Mouse (Mus musculus): ENCODE results near the gene Mblac2. TPM values are rescaled to one million over a fixed set of nuclear protein-coding genes. Genes with fewer than 3 reads are reported as not detected.

The Mblac2 gene
- total and polyA plus RNA-seq, 3 experiments = 0.62 to 7.8 (median 6.1) TPM

DNA sequence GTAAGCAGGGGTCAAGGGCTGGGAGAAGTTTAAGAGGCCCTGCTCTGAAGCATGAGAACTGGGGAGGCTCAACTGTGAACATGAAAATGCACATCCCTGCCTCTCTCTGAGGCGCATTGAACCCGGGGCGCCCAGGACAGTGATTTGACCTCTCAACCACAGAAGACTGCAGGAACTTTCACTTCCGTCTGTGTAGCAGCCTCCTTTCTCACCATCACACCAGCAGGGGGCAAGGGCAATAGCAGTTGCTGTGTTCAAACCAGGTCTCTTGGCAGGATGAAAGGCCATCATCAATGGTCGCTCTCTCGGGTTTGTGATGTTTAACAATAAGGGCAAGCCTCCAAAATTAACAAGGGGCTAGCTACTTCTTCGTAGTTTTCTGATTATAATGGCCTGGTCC, 8.0 kb upstream of the Mblac2 start:
- DNase-seq (ENCODE audit: low spot score) = no peak
- H3K27me3 ChIP-seq (ENCODE audit: insufficient read depth, low read length) = no peaks in the 10 kb centered on the region
- H3K4me3 ChIP-seq (ENCODE audit: low read depth, low read length) = no peak overlapping the region
- TF ChIP-seq TAL1 (conservative IDR thresholded peaks at IDR 0.05; ENCODE audit: low read depth, low read length) = no peak
- no peak for TF ChIP-seq CTCF (IDR thresholded peaks at IDR 0.05; ENCODE audit: low read depth, low read length)
- no peak for TF ChIP-seq POLR2AphosphoS5 (IDR thresholded peaks at IDR 0.05; ENCODE audit: insufficient replicate concordance, low read depth, low read length)
- no peak for TF ChIP-seq GATA1 (IDR thresholded peaks at IDR 0.05; ENCODE audit: borderline replicate concordance, low read length)
- TF ChIP-seq GATA2 (IDR thresholded peaks at IDR 0.05; ENCODE audit: borderline replicate concordance, low read depth, low read length) = no peak
- H3K4me1 ChIP-seq (ENCODE audit: insufficient read depth, low read depth, low read length) = peaks cover 70% of the 10 kb centered on the region
- H3K36me3 ChIP-seq (replicated peaks) = peaks cover 56% of the 10 kb centered on the region
- ATAC-seq (ENCODE audit: extremely low read depth, insufficient number of reproducible peaks, low FRiP score, poor library complexity, severe bottlenecking) = no peak
- H3K9me3 ChIP-seq (replicated peaks) = no peaks in the 10 kb centered on the region

DNA sequence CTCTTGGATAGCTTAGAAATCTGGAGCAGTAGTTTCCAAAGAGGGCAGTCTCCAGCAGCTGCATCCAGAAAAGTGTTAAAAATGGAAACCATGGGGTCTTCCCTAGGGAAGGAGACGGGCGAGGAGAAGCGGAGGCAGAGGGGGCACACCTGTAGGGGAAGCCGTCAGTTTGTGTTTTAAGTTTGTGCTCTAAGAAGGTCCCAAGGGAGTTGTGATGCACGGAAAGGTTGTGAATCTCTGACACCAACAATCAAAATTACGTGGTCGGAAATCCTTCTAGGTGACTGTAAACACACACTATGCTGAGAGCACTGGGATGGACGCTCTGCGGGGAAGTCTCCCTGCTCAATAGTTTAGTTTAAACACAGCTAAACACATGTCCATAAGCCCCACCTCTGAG, 7.5 kb upstream of the Mblac2 start:
- ATAC-seq (ENCODE audit: extremely low read depth, insufficient number of reproducible peaks, low FRiP score, poor library complexity, severe bottlenecking) (no peak), DNase-seq (ENCODE audit: low spot score) (no peak)
- no peaks in the 10 kb centered on the region for H3K9me3 ChIP-seq (replicated peaks)
- H3K4me1 ChIP-seq (ENCODE audit: insufficient read depth, low read depth, low read length) = peaks cover 75% of the 10 kb centered on the region
- no peaks in the 10 kb centered on the region for H3K27me3 ChIP-seq (ENCODE audit: insufficient read depth, low read length)
- H3K4me3 ChIP-seq (ENCODE audit: low read depth, low read length) = no peak overlapping the region
- no peak for TF ChIP-seq CTCF (IDR thresholded peaks at IDR 0.05; ENCODE audit: low read depth, low read length)
- no peak for TF ChIP-seq POLR2AphosphoS5 (IDR thresholded peaks at IDR 0.05; ENCODE audit: insufficient replicate concordance, low read depth, low read length)
- no peak for TF ChIP-seq GATA1 (IDR thresholded peaks at IDR 0.05; ENCODE audit: borderline replicate concordance, low read length)
- no peak for TF ChIP-seq GATA2 (IDR thresholded peaks at IDR 0.05; ENCODE audit: borderline replicate concordance, low read depth, low read length)
- TF ChIP-seq TAL1 (conservative IDR thresholded peaks at IDR 0.05; ENCODE audit: low read depth, low read length) = no peak
- peaks cover 57% of the 10 kb centered on the region for H3K36me3 ChIP-seq (replicated peaks)

DNA sequence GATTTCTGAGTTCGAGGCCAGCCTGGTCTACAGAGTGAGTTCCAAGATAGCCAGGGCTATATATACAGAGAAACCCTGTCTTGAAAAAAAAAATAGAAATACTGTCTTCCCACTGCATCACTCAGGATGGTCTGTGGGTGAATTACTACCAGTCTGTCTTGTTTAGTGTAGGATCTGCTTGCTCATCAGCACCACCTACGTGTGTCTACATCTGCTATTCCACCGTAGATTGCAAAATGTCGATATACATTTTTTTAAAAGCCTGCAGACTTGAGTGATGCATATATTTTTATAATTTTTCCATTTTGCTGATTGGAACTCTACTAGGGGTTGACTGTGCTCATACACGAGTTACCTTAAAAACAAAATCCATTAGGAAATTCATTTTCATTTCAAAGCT, 4.8 kb upstream of the Mblac2 start:
- ATAC-seq (ENCODE audit: extremely low read depth, insufficient number of reproducible peaks, low FRiP score, poor library complexity, severe bottlenecking) (no peak), DNase-seq (ENCODE audit: low spot score) (no peak)
- Histone ChIP-seq H3K36me3 (replicated peaks) (peaks cover 40% of the 10 kb centered on the region), H3K9me3 (replicated peaks) (no peaks in the 10 kb centered on the region), H3K27me3 (ENCODE audit: insufficient read depth, low read length) (no peaks in the 10 kb centered on the region), H3K4me3 (ENCODE audit: low read depth, low read length) (no peak overlapping the region), H3K4me1 (ENCODE audit: insufficient read depth, low read depth, low read length) (peaks cover 74% of the 10 kb centered on the region)
- TF ChIP-seq POLR2AphosphoS5 (IDR thresholded peaks at IDR 0.05; ENCODE audit: insufficient replicate concordance, low read depth, low read length) (no peak), GATA1 (IDR thresholded peaks at IDR 0.05; ENCODE audit: borderline replicate concordance, low read length) (no peak), GATA2 (IDR thresholded peaks at IDR 0.05; ENCODE audit: borderline replicate concordance, low read depth, low read length) (no peak)

DNA sequence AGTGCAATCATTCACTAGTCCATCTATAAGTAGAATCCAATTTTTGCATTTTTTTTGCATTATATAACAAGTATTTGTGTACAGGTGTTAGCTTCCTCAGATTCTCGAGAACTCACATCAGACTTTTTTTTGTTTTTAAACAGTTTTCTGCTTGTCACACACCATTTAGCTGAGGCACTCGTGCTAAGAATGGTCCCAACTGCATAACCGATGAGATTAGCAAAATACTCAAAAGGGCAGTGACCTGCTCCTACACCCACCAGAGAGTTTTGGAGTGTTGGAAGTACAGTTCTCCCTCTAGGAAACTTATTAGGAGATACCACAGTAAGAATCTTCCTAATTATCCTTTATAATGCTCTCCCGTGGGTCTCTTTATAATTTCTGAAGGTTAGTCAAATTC, 1.3 kb upstream of the Mblac2 start:
- TF ChIP-seq CTCF (IDR thresholded peaks at IDR 0.05; ENCODE audit: low read depth, low read length) = no peak
- no peak for TF ChIP-seq GATA2 (IDR thresholded peaks at IDR 0.05; ENCODE audit: borderline replicate concordance, low read depth, low read length)
- TF ChIP-seq POLR2AphosphoS5 (IDR thresholded peaks at IDR 0.05; ENCODE audit: insufficient replicate concordance, low read depth, low read length) = no peak
- no peak for TF ChIP-seq GATA1 (IDR thresholded peaks at IDR 0.05; ENCODE audit: borderline replicate concordance, low read length)
- TF ChIP-seq TAL1 (conservative IDR thresholded peaks at IDR 0.05; ENCODE audit: low read depth, low read length) = no peak
- no peak for ATAC-seq (ENCODE audit: extremely low read depth, insufficient number of reproducible peaks, low FRiP score, poor library complexity, severe bottlenecking)
- H3K36me3 ChIP-seq (replicated peaks) = peaks cover 16% of the 10 kb centered on the region
- no peaks in the 10 kb centered on the region for H3K9me3 ChIP-seq (replicated peaks)
- peaks cover 67% of the 10 kb centered on the region for H3K4me1 ChIP-seq (ENCODE audit: insufficient read depth, low read depth, low read length)
- H3K27me3 ChIP-seq (ENCODE audit: insufficient read depth, low read length) = no peaks in the 10 kb centered on the region
- H3K4me3 ChIP-seq (ENCODE audit: low read depth, low read length) = peak overlapping the region; percentile 92
- no peak for DNase-seq (ENCODE audit: low spot score)

DNA sequence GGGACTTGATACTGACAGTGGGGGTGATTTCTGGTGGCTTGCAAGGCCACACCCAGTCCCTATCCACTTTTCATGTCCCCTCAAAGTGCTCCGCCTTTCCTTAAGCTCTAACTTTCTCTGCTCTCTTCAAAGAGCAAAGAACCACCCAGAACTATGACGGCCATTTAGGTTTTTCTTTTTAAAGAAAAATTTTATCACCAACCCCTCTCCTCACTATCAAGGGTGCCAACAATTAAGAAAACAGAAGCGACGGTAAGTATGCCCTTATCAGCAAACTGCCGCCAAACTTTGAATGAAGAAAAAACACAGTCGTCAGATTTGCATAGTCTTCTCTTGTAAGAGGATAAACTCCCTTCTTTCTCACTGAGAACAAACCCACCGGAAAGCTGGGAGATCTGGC, 875 bp upstream of the Mblac2 start:
- Histone ChIP-seq H3K4me1 (ENCODE audit: insufficient read depth, low read depth, low read length) (peaks cover 64% of the 10 kb centered on the region), H3K9me3 (replicated peaks) (no peaks in the 10 kb centered on the region), H3K4me3 (ENCODE audit: low read depth, low read length) (peak overlapping the region; percentile 92), H3K36me3 (replicated peaks) (peaks cover 16% of the 10 kb centered on the region), H3K27me3 (ENCODE audit: insufficient read depth, low read length) (no peaks in the 10 kb centered on the region)
- peak; percentile 35 for DNase-seq (ENCODE audit: low spot score)
- ATAC-seq (ENCODE audit: extremely low read depth, insufficient number of reproducible peaks, low FRiP score, poor library complexity, severe bottlenecking) = peak; percentile 30; the same call in 1 of the 2 replicates
- no peak for TF ChIP-seq GATA1 (IDR thresholded peaks at IDR 0.05; ENCODE audit: borderline replicate concordance, low read length)
- no peak for TF ChIP-seq GATA2 (IDR thresholded peaks at IDR 0.05; ENCODE audit: borderline replicate concordance, low read depth, low read length)
- no peak for TF ChIP-seq TAL1 (conservative IDR thresholded peaks at IDR 0.05; ENCODE audit: low read depth, low read length)
- no peak for TF ChIP-seq CTCF (IDR thresholded peaks at IDR 0.05; ENCODE audit: low read depth, low read length)
- no peak for TF ChIP-seq POLR2AphosphoS5 (IDR thresholded peaks at IDR 0.05; ENCODE audit: insufficient replicate concordance, low read depth, low read length)

DNA sequence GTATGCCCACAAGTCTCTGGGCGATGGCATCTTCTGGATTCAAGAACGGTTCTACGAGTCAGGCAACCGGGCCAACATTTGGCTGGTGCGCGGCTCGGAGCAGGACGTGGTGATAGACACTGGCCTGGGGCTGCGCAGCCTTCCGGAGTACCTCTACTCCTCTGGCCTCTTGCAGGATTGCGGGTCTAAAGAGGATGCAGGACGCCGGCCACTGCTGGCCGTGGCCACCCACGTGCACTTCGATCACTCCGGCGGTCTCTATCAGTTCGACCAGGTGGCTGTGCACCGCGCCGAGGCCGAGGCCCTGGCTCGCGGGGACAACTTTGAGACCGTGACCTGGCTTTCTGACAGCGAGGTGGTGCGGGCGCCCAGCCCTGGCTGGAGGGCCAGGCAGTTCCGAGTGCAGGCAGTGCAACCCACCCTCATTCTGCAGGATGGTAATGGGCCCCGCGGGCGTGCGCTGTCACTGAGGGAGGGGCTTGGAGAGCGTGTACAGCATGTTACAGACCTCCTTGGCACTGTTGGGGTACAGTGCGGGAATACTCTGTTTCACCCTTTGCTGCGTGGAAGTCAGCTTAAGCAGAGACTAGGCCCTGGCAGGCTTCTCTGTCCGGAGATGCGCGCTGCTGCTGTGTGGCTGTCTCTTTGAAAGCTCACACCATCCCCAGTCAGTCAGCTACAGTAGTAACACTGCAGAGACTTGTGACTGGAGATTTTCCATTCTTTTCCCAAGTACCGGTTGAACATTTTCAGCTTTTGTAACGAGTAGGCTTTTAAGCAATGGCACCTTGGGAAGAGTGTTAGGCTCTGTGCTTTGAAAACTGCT, 618 bp downstream of the Mblac2 start:
- H3K27me3 ChIP-seq (ENCODE audit: insufficient read depth, low read length) = no peaks in the 10 kb centered on the region
- peaks cover 51% of the 10 kb centered on the region for H3K4me1 ChIP-seq (ENCODE audit: insufficient read depth, low read depth, low read length)
- no peak for ATAC-seq (ENCODE audit: extremely low read depth, insufficient number of reproducible peaks, low FRiP score, poor library complexity, severe bottlenecking)
- no peak for DNase-seq (ENCODE audit: low spot score)
- H3K9me3 ChIP-seq (replicated peaks) = no peaks in the 10 kb centered on the region
- H3K36me3 ChIP-seq (replicated peaks) = peaks cover 14% of the 10 kb centered on the region
- peak overlapping the region; percentile 92 for H3K4me3 ChIP-seq (ENCODE audit: low read depth, low read length)
- TF ChIP-seq CTCF (IDR thresholded peaks at IDR 0.05; ENCODE audit: low read depth, low read length) (no peak), POLR2AphosphoS5 (IDR thresholded peaks at IDR 0.05; ENCODE audit: insufficient replicate concordance, low read depth, low read length) (no peak), GATA1 (IDR thresholded peaks at IDR 0.05; ENCODE audit: borderline replicate concordance, low read length) (no peak), TAL1 (conservative IDR thresholded peaks at IDR 0.05; ENCODE audit: low read depth, low read length) (no peak), GATA2 (IDR thresholded peaks at IDR 0.05; ENCODE audit: borderline replicate concordance, low read depth, low read length) (no peak)
